Mouse (Mus musculus) midbrain, embryonic 11.5 days (tissue): ENCODE data around the gene St14. TPM values are rescaled to one million over a fixed set of nuclear protein-coding genes. Genes with fewer than 3 reads are reported as not detected.

Source experiments
- ATAC-seq: fragments of 200-750 bp; cut with Nextera tagmentation; 2 replicates; pipeline ENCODE4 v1.8.0; 2017; ENCODE audit warnings: moderate TSS enrichment, moderate library complexity; ENCODE audit not compliant: low FRiP score
- DNase-seq: peaks from one replicate; pipeline ENCODE4 v3.0.0; 2015; ENCODE audit warnings: low spot score; ENCODE audit errors: missing footprints
- H3K27ac ChIP-seq: fragments of 300-500 bp; sonication (generic); 2 replicates; pipeline ENCODE4 v1.5.1; 2014; ENCODE audit warnings: low read depth, low read length
- H3K27me3 ChIP-seq: fragments of 300-500 bp; sonication (generic); 2 replicates; pipeline ENCODE4 v1.6.1; 2014; ENCODE audit warnings: mild to moderate bottlenecking, low read length, moderate library complexity, mixed read lengths; ENCODE audit not compliant: control insufficient read depth, insufficient read depth
- H3K36me3 ChIP-seq: fragments of 300-500 bp; sonication (generic); 2 replicates; pipeline ENCODE4 v1.6.1; 2014; ENCODE audit warnings: mild to moderate bottlenecking, low read length, moderate library complexity, mixed read lengths; ENCODE audit not compliant: control insufficient read depth, insufficient read depth
- H3K4me1 ChIP-seq: fragments of 300-500 bp; sonication (generic); 2 replicates; pipeline ENCODE4 v1.6.1; 2014; ENCODE audit warnings: low read length; ENCODE audit not compliant: control insufficient read depth, insufficient read depth
- H3K4me2 ChIP-seq: fragments of 300-500 bp; sonication (generic); 2 replicates; pipeline ENCODE4 v1.6.1; 2014; ENCODE audit warnings: mild to moderate bottlenecking, moderate library complexity
- H3K4me3 ChIP-seq: fragments of 300-500 bp; sonication (generic); 2 replicates; pipeline ENCODE4 v1.5.1; 2014; ENCODE audit warnings: low read depth, low read length
- H3K9ac ChIP-seq: fragments of 300-500 bp; sonication (generic); 2 replicates; pipeline ENCODE4 v1.6.1; 2014; ENCODE audit warnings: low read length
- H3K9me3 ChIP-seq: fragments of 300-500 bp; sonication (generic); 2 replicates; pipeline ENCODE4 v1.6.1; 2016; ENCODE audit warnings: low read length; ENCODE audit not compliant: control insufficient read depth
- WGBS: fragments of 180-500 bp; shearing (Covaris S2); extraction: QIAGEN DNeasy Blood & Tissue Kit; methylation state at CpG from one replicate; pipeline ENCODE4 v1.1.7; 2014; 5-methylcytosine and 5-hydroxymethylcytosine counted together
- polyA plus RNA-seq: library from polyadenylated mRNA; unstranded; fragments of >200 nt; fragmentation: Nextera tagmentation; extraction: Ambion mirVana; gene quantifications from 2 replicates; pipeline ENCODE4 v1.2.1, GENCODE M21; 2014

St14 gene
- polyA plus RNA-seq, 1 experiment from 2014 or later: 0.60 TPM

- H3K4me1 ChIP-seq: 0 out of 2 replicates have a peak, but pooled peaks cover 3% of the 10 kb centered on the region
- no peaks in the 10 kb centered on the region for H3K27me3 ChIP-seq
- peak; percentile 97 for DNase-seq
- no peak overlapping the region for H3K4me3 ChIP-seq
- WGBS: 17% methylated on average over 10 of the region's 10 CpGs
- peak; percentile 45 for ATAC-seq
- no peaks in the 10 kb centered on the region for H3K36me3 ChIP-seq
- no peak overlapping the region for H3K9ac ChIP-seq
- no peak overlapping the region for H3K4me2 ChIP-seq
- no peaks in the 10 kb centered on the region for H3K9me3 ChIP-seq
- H3K27ac ChIP-seq: no peak overlapping the region
Observed at GRCm38 (mm10) chr9:31086085-31086753, 45.4 kb downstream of the St14 start.

- Histone ChIP-seq H3K36me3 (no peaks in the 10 kb centered on the region), H3K4me2 (no peak overlapping the region), H3K4me1 (0 out of 2 replicates have a peak, but pooled peaks cover 3% of the 10 kb centered on the region), H3K4me3 (no peak overlapping the region), H3K9me3 (no peaks in the 10 kb centered on the region), H3K9ac (no peak overlapping the region), H3K27me3 (no peaks in the 10 kb centered on the region), H3K27ac (no peak overlapping the region)
- DNase-seq (no peak), ATAC-seq (no peak)
- 78% methylated on average over 5 of the region's 5 CpGs for WGBS
Observed at GRCm38 (mm10) chr9:31085556-31085955, 46.1 kb downstream of the St14 start.

- Histone ChIP-seq H3K9ac (no peak overlapping the region), H3K4me1 (0 out of 2 replicates have a peak, but pooled peaks cover 3% of the 10 kb centered on the region), H3K4me3 (no peak overlapping the region), H3K4me2 (no peak overlapping the region), H3K36me3 (no peaks in the 10 kb centered on the region), H3K9me3 (no peaks in the 10 kb centered on the region), H3K27ac (no peak overlapping the region), H3K27me3 (no peaks in the 10 kb centered on the region)
- DNase-seq (no peak), ATAC-seq (no peak)
- WGBS: 70% methylated on average over 6 of the region's 6 CpGs
Observed at GRCm38 (mm10) chr9:31082771-31083170, 48.9 kb downstream of the St14 start.

GRCm38 (mm10) chr9:31082054-31082666 lies 49.5 kb downstream of the St14 start:
- H3K36me3 ChIP-seq: no peaks in the 10 kb centered on the region
- DNase-seq (peak; percentile 96), ATAC-seq (peak; percentile 70; the same call in 1 of the 2 replicates)
- H3K4me1 ChIP-seq: 0 out of 2 replicates have a peak, but pooled peaks cover 3% of the 10 kb centered on the region
- peak overlapping the region; percentile 17; the same call in 1 of the 2 replicates for H3K9ac ChIP-seq
- H3K4me3 ChIP-seq: no peak overlapping the region
- no peak overlapping the region; the same call in 1 of the 2 replicates for H3K4me2 ChIP-seq
- 9% methylated on average over 15 of the region's 15 CpGs for WGBS
- no peaks in the 10 kb centered on the region for H3K9me3 ChIP-seq
- no peak overlapping the region for H3K27ac ChIP-seq
- H3K27me3 ChIP-seq: no peaks in the 10 kb centered on the region

GRCm38 (mm10) chr9:31080726-31081125 lies 50.9 kb downstream of the St14 start:
- ATAC-seq (no peak), DNase-seq (no peak)
- WGBS: 83% methylated on average over 6 of the region's 6 CpGs
- no peaks in the 10 kb centered on the region for H3K27me3 ChIP-seq
- no peak overlapping the region for H3K4me3 ChIP-seq
- no peaks in the 10 kb centered on the region for H3K9me3 ChIP-seq
- no peaks in the 10 kb centered on the region for H3K36me3 ChIP-seq
- no peak overlapping the region for H3K27ac ChIP-seq
- 0 out of 2 replicates have a peak, but pooled peaks cover 3% of the 10 kb centered on the region for H3K4me1 ChIP-seq
- H3K4me2 ChIP-seq: no peak overlapping the region
- H3K9ac ChIP-seq: no peak overlapping the region

GRCm38 (mm10) chr9:31074836-31075235 lies 56.8 kb downstream of the St14 start:
- H3K27me3 ChIP-seq: no peaks in the 10 kb centered on the region
- H3K4me3 ChIP-seq: no peak overlapping the region
- WGBS: 88% methylated on average over 10 of the region's 10 CpGs
- H3K36me3 ChIP-seq: no peaks in the 10 kb centered on the region
- no peaks in the 10 kb centered on the region for H3K4me1 ChIP-seq
- no peak overlapping the region for H3K4me2 ChIP-seq
- no peak overlapping the region for H3K27ac ChIP-seq
- DNase-seq (no peak), ATAC-seq (no peak)
- no peaks in the 10 kb centered on the region for H3K9me3 ChIP-seq
- H3K9ac ChIP-seq: no peak overlapping the region

GRCm38 (mm10) chr9:31073797-31074196 lies 57.9 kb downstream of the St14 start:
- Histone ChIP-seq H3K9me3 (no peaks in the 10 kb centered on the region), H3K4me3 (no peak overlapping the region), H3K4me1 (no peaks in the 10 kb centered on the region), H3K4me2 (no peak overlapping the region), H3K27ac (no peak overlapping the region), H3K27me3 (no peaks in the 10 kb centered on the region), H3K36me3 (no peaks in the 10 kb centered on the region), H3K9ac (no peak overlapping the region)
- DNase-seq (no peak), ATAC-seq (no peak)
- 84% methylated on average over 7 of the region's 7 CpGs for WGBS

- Histone ChIP-seq H3K36me3 (no peaks in the 10 kb centered on the region), H3K27me3 (no peaks in the 10 kb centered on the region), H3K9me3 (no peaks in the 10 kb centered on the region), H3K4me2 (no peak overlapping the region), H3K27ac (no peak overlapping the region), H3K4me3 (no peak overlapping the region), H3K4me1 (no peaks in the 10 kb centered on the region), H3K9ac (no peak overlapping the region)
- ATAC-seq (no peak), DNase-seq (no peak)
- 90% methylated on average over 5 of the region's 5 CpGs for WGBS
Observed at GRCm38 (mm10) chr9:31072256-31072655, 59.4 kb downstream of the St14 start.

GRCm38 (mm10) chr9:31070706-31071105 lies 60.9 kb downstream of the St14 start:
- Histone ChIP-seq H3K9me3 (no peaks in the 10 kb centered on the region), H3K27ac (no peak overlapping the region), H3K36me3 (no peaks in the 10 kb centered on the region), H3K4me3 (no peak overlapping the region), H3K27me3 (no peaks in the 10 kb centered on the region), H3K4me2 (no peak overlapping the region), H3K9ac (no peak overlapping the region), H3K4me1 (no peaks in the 10 kb centered on the region)
- DNase-seq (no peak), ATAC-seq (no peak)
- 93% methylated on average over 7 of the region's 8 CpGs for WGBS
